Mouse (Mus musculus): Measurements from ENCODE around the gene Sec24b.

DNA sequence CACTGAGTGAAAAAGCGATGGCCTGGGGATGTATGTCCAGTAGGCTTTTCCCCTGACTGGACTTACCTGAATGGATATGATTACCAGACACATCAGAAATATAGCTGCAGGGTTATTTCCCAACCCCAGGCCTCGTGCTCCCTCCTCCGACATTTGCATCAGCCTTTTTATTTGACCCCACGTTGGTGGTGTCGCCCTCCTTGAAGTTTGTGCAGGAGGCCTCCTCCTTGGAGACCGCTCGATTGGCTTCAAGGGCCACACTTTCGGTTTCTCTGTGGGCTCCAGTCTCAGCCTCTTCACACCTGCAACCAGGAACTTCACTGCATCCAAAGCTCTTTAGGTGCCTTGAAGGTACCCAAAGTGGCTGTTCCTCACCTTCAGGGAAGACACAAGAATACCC, 35.8 kb downstream of the Sec24b start:
- no peak for TF ChIP-seq CTCF (IDR thresholded peaks at IDR 0.05; ENCODE audit: low read depth)
- no peak for TF ChIP-seq EP300 (optimal IDR thresholded peaks at IDR 0.05)

Data from stomach, postnatal 0 days (tissue).